Mouse (Mus musculus) CH12.LX (cell line): ENCODE results near the gene Itih5. TPM values are rescaled to one million over a fixed set of nuclear protein-coding genes. Genes with fewer than 3 reads are reported as not detected.

Source experiments
- DNase-seq: peaks from one replicate; pipeline ENCODE4 v3.0.0-alpha.2; 2013; ENCODE audit errors: extremely low read depth
- H3K27ac ChIP-seq: 2 replicates; pipeline ENCODE4 v1.5.1; 2012; ENCODE audit warnings: low read depth, mild to moderate bottlenecking, control low read depth, moderate library complexity; ENCODE audit not compliant: insufficient read depth
- H3K27me3 ChIP-seq: replicated peaks from 2 replicates; pipeline ENCODE3; 2012; ENCODE audit warnings: inconsistent platforms
- H3K36me3 ChIP-seq, 2 experiments: replicated peaks in 1 of 2; 2 replicates each; pipeline versions ENCODE3 to v1.6.1; 2012; ENCODE audit warnings: inconsistent platforms in 1 of 2, low read length in 1 of 2, mild to moderate bottlenecking in 1 of 2, mixed read lengths in 1 of 2, moderate library complexity in 1 of 2; ENCODE audit not compliant: control insufficient read depth in 1 of 2, insufficient read depth in 1 of 2
- H3K4me1 ChIP-seq, 2 experiments: 2 replicates each; pipeline ENCODE4 v1.6.1; 2012; ENCODE audit warnings: inconsistent platforms in 1 of 2, moderate library complexity in 1 of 2; ENCODE audit not compliant: insufficient read depth in 2 of 2, control insufficient read depth in 1 of 2
- H3K4me2 ChIP-seq: 2 replicates; pipeline ENCODE4 v1.6.1; 2012; ENCODE audit warnings: low read depth, mild to moderate bottlenecking, control low read depth; ENCODE audit not compliant: poor library complexity, insufficient read depth, severe bottlenecking
- H3K4me3 ChIP-seq, 3 experiments: fragments of 150-350 bp in 1 of 3; sonication (generic) in 1 of 3; replicated peaks in 1 of 3; 2 replicates each; pipeline versions ENCODE3 to v1.5.1; 2011 to 2012; ENCODE audit warnings: low read depth in 2 of 3, low read length in 2 of 3, mild to moderate bottlenecking in 2 of 3, moderate library complexity in 2 of 3, control low read depth in 1 of 3, improper control_type of control experiment in 1 of 3, inconsistent platforms in 1 of 3, mixed read lengths in 1 of 3; ENCODE audit not compliant: poor library complexity in 1 of 3
- H3K79me2 ChIP-seq: replicated peaks from 2 replicates; pipeline ENCODE4 v1.6.1; 2012; ENCODE audit warnings: mild to moderate bottlenecking, moderate library complexity; ENCODE audit not compliant: control insufficient read depth, poor library complexity, insufficient read depth, severe bottlenecking; ENCODE audit errors: extremely low read depth
- H3K9ac ChIP-seq: 2 replicates; pipeline ENCODE4 v1.6.1; 2012; ENCODE audit warnings: low read depth, mild to moderate bottlenecking, control low read depth, moderate library complexity; ENCODE audit not compliant: insufficient read depth
- H3K9me3 ChIP-seq: replicated peaks from 2 replicates; pipeline ENCODE3; 2012; ENCODE audit warnings: low read length, inconsistent platforms, mixed read lengths
- CHD1 ChIP-seq: IDR thresholded peaks from 2 replicates; pipeline ENCODE4 v1.6.1; 2012; ENCODE audit warnings: low read depth, low read length, improper control_type of control experiment, inconsistent platforms
- CTCF ChIP-seq, 2 experiments: IDR thresholded peaks in 1 of 2; conservative IDR thresholded peaks in 1 of 2; 2 replicates each; pipeline ENCODE4 v1.5.1; 2011 to 2012; ENCODE audit warnings: low read depth in 2 of 2, low read length in 2 of 2, improper control_type of control experiment in 1 of 2, inconsistent platforms in 1 of 2, mild to moderate bottlenecking in 1 of 2, moderate library complexity in 1 of 2
- GABPA ChIP-seq: IDR thresholded peaks from 2 replicates; pipeline ENCODE4 v1.6.1; 2012; ENCODE audit warnings: low read depth, low read length, improper control_type of control experiment, inconsistent platforms; ENCODE audit not compliant: insufficient replicate concordance
- HCFC1 ChIP-seq: IDR thresholded peaks from 2 replicates; pipeline ENCODE4 v1.6.1; 2012; ENCODE audit warnings: low read depth, mild to moderate bottlenecking, inconsistent platforms, low read length, improper control_type of control experiment
- MEF2A ChIP-seq: IDR thresholded peaks from 2 replicates; pipeline ENCODE4 v1.6.1; 2014; ENCODE audit warnings: low read depth, mild to moderate bottlenecking, inconsistent platforms, low read length, improper control_type of control experiment, borderline replicate concordance
- MYC ChIP-seq: IDR thresholded peaks from 2 replicates; pipeline ENCODE4 v1.6.1; 2011; ENCODE audit warnings: low read depth, mild to moderate bottlenecking, improper control_type of control experiment, low read length
- NELFE ChIP-seq: IDR thresholded peaks from 2 replicates; pipeline ENCODE4 v1.6.1; 2011; ENCODE audit warnings: low read depth, low read length, improper control_type of control experiment
- NRF1 ChIP-seq: IDR thresholded peaks from 2 replicates; pipeline ENCODE4 v1.6.1; 2014; ENCODE audit warnings: low read depth, mild to moderate bottlenecking, inconsistent platforms, low read length, improper control_type of control experiment, moderate library complexity
- RAD21 ChIP-seq: IDR thresholded peaks from 2 replicates; pipeline ENCODE4 v1.6.1; 2011; ENCODE audit warnings: low read depth, mild to moderate bottlenecking, low read length, improper control_type of control experiment, moderate library complexity
- TBP ChIP-seq: conservative IDR thresholded peaks from 2 replicates; pipeline ENCODE4 v1.6.1; 2011; ENCODE audit warnings: low read depth, low read length, improper control_type of control experiment
- UBTF ChIP-seq: IDR thresholded peaks from 2 replicates; pipeline ENCODE4 v1.6.1; 2012; ENCODE audit warnings: low read depth, mild to moderate bottlenecking, inconsistent platforms, low read length, improper control_type of control experiment, moderate library complexity
- USF1 ChIP-seq: IDR thresholded peaks from 2 replicates; pipeline ENCODE4 v1.6.1; 2014; ENCODE audit warnings: low read depth, mild to moderate bottlenecking, inconsistent platforms, low read length, improper control_type of control experiment
- USF2 ChIP-seq: conservative IDR thresholded peaks from 2 replicates; pipeline ENCODE4 v1.6.1; 2011; ENCODE audit warnings: low read depth, low read length, improper control_type of control experiment
- ZNF384 ChIP-seq: IDR thresholded peaks from 2 replicates; pipeline ENCODE4 v1.6.1; 2012; ENCODE audit warnings: low read depth, low read length, improper control_type of control experiment, inconsistent platforms
- dilution Hi-C: fragments of 300-500 bp; cut with MboI; formaldehyde crosslinking; loops from 2 replicates; pipeline ENCODE4 v1.14.3; 2020; ENCODE audit warnings: low sequenced_read_pairs; ENCODE audit not compliant: extremely low pct_unique_long_range_greater_than_20kb, extremely low pct_ligation_motif_present
- in situ Hi-C: fragments of 300-500 bp; cut with MboI; formaldehyde crosslinking; loops from 3 replicates; pipeline ENCODE4 v1.14.3; 2019; ENCODE audit warnings: low sequenced_read_pairs, low pct_ligation_motif_present, low pct_unique_long_range_greater_than_20kb, mixed read lengths
- polyA plus RNA-seq: library from polyadenylated mRNA; unstranded; fragments of >175 nt; gene quantifications from 2 replicates; pipeline ENCODE4 v1.2.1, GENCODE M21; 2012; ENCODE audit warnings: low read depth; ENCODE audit not compliant: insufficient read length
- total RNA-seq, 2 experiments: library from RNA; depleted of rRNA; stranded (reverse); fragments of 300-350 nt in 1 of 2; fragments of >200 nt in 1 of 2; gene quantifications; 2 replicates each; pipeline ENCODE4 v1.2.3; 2012 to 2014

Gene Itih5
- total and polyA plus RNA-seq, 3 experiments: 0.08 to 0.30 (median 0.11) TPM

DNA sequence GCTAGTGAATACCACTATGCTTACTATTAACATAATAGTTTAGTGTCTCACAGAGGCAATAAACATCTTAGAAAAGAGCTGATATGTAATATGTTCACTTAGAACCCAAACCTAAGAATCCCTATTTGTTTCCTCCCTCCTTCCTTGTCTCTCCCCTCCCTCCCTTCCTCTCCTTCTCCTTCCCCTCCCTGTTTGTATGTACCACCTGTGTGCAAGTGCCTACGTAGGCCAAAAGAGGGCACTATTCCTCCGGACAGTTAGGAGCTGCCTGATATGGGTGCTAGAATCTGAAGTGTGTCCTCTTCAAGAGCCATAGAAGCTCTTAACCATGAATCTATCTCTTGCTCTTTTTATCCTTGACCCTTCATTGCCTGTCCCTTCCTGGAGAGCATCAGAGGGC is 83.2 kb downstream of the Itih5 start:
- Histone ChIP-seq H3K79me2 (no peaks in the 10 kb centered on the region), H3K4me2 (no peak overlapping the region), H3K27me3 (no peaks in the 10 kb centered on the region), H3K4me3 (no peak overlapping the region), H3K9ac (no peak overlapping the region), H3K9me3 (no peaks in the 10 kb centered on the region), H3K27ac (no peak overlapping the region), H3K4me1 (no peaks in the 10 kb centered on the region), H3K36me3 (no peaks in the 10 kb centered on the region)
- in situ Hi-C loops: no loop called here
- dilution Hi-C loops: no loop called here
- no peak for DNase-seq
- peak in 1 of 2 experiments; percentile 9; a peak in 1 of 4 replicates for TF ChIP-seq CTCF (conservative IDR thresholded peaks at IDR 0.05 in 1 of 2, IDR thresholded peaks at IDR 0.05 in 1 of 2; ENCODE audit: low read depth in 2 of 2, low read length in 2 of 2)
- TF ChIP-seq GABPA: no peak

GRCm38 (mm10) chr2:10242970-10243369 is 89.6 kb downstream of the Itih5 start:
- Histone ChIP-seq H3K4me2 (no peak overlapping the region), H3K4me1 (no peaks in the 10 kb centered on the region), H3K79me2 (no peaks in the 10 kb centered on the region)
- DNase-seq: no peak
- dilution Hi-C loops: no loop called here
- TF ChIP-seq CHD1: no peak
- TF ChIP-seq TBP: no peak
- TF ChIP-seq NELFE: no peak
- TF ChIP-seq GABPA: no peak
- TF ChIP-seq, all 38 proteins: peak for 0
- no peak overlapping the region for H3K9ac ChIP-seq
- no peaks in the 10 kb centered on the region for H3K27me3 ChIP-seq
- H3K27ac ChIP-seq: no peak overlapping the region
- in situ Hi-C loops: no loop called here
- no peaks in the 10 kb centered on the region for H3K9me3 ChIP-seq
- H3K36me3 ChIP-seq: no peaks in the 10 kb centered on the region
- no peak overlapping the region for H3K4me3 ChIP-seq

- dilution Hi-C loops (no loop called here), in situ Hi-C loops (no loop called here)
- DNase-seq: no peak
- no peak overlapping the region for H3K4me3 ChIP-seq
- H3K36me3 ChIP-seq: no peaks in the 10 kb centered on the region
- no peak overlapping the region for H3K27ac ChIP-seq
- no peak overlapping the region for H3K4me2 ChIP-seq
- H3K9me3 ChIP-seq: no peaks in the 10 kb centered on the region
- H3K79me2 ChIP-seq: no peaks in the 10 kb centered on the region
- H3K9ac ChIP-seq: no peak overlapping the region
- no peaks in the 10 kb centered on the region for H3K4me1 ChIP-seq
- TF ChIP-seq ZNF384: no peak
- no peak for TF ChIP-seq USF1
- no peak for TF ChIP-seq MYC
- no peak for TF ChIP-seq NRF1
- no peak for TF ChIP-seq USF2
- no peak for TF ChIP-seq RAD21
- TF ChIP-seq HCFC1: no peak
- no peak for TF ChIP-seq UBTF
- TF ChIP-seq MEF2A: no peak
- H3K27me3 ChIP-seq: no peaks in the 10 kb centered on the region
These were observed 97.1 kb downstream of the Itih5 start for GRCm38 (mm10) chr2:10250441-10250840.
